Mouse (Mus musculus) WW6 (cell line): ENCODE measurements around the gene 1600012H06Rik.
"Not testable (repeated sequence)": the region's sequence is repeated elsewhere in the genome, so short reads cannot be mapped to it uniquely, and the experiment has no call there.

Experiments
- DNase-seq: peaks from one replicate; pipeline ENCODE4 v3.0.0-alpha.2; 2013; ENCODE audit warnings: low read depth, low spot score

Gene 1600012H06Rik

GRCm38 (mm10) chr17:14943729-14944059 is 710 bp downstream of the 1600012H06Rik start:
- DNase-seq = no peak

DNA sequence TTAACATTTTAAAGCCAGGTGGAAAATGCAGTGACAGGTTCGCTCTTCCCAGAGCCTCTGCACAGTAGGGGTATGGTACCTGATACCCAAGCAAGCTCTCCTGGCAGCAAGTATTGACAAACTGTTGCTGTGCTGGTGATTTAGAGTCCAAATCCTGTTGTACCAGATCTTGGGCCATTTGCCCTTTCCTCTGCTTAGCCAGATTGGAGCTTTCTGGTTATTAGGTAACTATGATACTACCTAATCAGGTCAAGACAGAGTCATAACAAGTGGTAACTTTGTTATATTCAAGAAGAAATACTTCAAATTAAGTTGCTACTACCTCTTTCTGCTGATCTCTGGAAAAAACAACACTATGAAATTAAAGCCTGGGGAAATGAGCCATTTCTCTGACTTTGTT is 1.6 kb downstream of the 1600012H06Rik start:
- DNase-seq = no peak

GRCm38 (mm10) chr17:14949161-14949827 is 6.3 kb downstream of the 1600012H06Rik start:
- DNase-seq = no peak

- no peak for DNase-seq
Measured at GRCm38 (mm10) chr17:14953452-14953851, 10.5 kb downstream of the 1600012H06Rik start.

- DNase-seq = no peak
Measured at GRCm38 (mm10) chr17:14958686-14959327, 15.8 kb downstream of the 1600012H06Rik start.

DNA sequence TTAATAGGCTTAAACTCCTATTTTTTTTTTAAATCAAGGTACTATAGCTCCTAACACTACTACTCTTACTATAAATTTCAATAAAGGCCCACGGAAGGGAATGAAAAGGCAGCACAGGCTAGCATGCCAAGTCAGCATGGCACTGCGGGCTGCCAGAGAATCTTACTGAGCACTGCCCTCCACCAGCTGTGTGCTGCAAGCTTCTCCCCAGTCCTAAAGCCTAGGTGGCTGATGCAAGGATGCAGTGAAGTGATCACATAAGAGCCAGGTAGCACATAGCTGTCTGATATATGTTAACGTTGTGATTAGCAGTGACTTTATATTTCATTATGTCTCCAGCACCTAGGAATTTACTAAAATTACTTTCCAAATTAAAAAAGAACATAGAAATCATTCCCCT is 17.0 kb downstream of the 1600012H06Rik start:
- DNase-seq = no peak

DNA sequence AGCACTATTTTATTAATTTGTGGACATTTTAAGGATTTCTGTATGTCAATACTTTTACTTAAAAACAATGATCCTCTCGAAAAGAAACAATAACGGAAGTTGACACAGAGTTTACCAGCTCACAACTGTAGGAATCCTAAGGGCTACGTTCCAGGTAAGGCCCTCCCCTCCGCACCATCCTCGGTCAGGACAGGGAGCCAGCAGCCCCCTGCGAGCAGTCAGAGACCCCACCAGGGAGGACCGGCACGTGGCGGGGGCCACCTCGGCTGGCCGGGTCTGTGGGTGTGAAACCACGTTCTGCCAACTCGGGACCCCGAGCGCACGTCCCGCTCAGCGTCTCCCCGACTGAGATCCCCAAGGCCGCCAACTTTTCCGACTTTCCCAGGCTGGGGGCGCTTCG is 17.5 kb downstream of the 1600012H06Rik start:
- no peak for DNase-seq

DNA sequence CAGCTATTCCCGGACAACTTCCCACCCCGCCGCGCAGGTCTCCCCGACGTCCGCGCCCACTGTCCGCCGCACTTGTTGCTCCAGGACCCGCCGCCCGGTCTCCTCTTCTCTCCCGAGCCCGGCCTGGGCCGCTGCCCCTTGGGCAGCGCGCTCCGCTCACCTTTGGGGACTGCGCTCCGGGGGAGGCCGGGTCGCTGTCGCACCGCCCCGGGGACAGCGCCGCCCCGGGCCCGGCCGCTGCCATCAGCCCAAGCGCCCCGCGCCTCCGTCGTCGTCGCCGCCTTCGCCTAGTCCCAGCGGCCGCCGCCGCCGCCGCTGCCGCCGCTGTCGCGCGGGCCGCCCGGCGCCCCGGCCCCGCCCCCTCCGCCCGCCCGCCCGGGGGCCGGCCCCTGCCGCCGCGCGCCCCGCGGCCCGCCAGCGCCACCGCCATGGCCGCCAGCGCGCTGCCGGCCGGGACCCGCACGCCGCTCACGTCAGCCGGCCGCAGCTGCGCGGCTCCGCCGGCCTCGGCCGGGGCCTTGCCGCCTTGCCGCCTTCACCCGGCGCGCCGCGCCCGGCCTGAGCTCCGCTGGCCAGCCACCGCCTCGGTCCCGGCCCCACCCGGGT is 18.1 kb downstream of the 1600012H06Rik start, which contains the start of gene Phf10:
Gene Phf10, minus strand, starts transcription at position 323 of the 606 bp plus-strand sequence.
- not testable (repeated sequence) for DNase-seq

- DNase-seq = not testable (repeated sequence)
Measured at GRCm38 (mm10) chr17:14961557-14962154, 18.7 kb downstream of the 1600012H06Rik start.

DNA sequence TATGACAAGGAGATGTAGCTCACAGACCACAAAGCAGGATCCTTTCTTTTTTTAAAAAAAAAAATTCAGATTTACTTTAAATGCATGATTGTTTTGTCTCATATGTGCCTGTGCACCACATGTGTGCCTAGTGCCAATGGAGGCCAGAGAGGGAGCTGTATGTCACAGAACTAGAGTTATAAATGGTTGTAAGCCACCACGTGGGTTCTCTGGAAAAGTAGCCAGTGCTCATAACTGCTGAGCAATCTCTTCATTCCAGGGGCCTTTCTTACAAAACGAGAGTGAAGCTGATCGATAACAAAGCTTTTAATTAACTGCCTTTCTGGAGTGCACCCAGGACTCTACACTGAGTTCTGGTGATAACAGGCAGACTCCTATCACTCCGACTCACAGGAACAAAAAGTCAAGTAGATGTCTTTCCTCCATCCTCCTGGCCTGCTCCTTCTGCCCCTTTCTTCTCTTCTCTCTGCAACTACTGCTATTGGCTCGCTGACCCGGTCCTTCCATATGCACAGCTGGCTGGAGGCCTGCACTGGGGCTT is 25.5 kb downstream of the 1600012H06Rik start:
- not testable (repeated sequence) for DNase-seq

GRCm38 (mm10) chr17:14977718-14978361 is 34.9 kb downstream of the 1600012H06Rik start:
- DNase-seq = not testable (repeated sequence)

DNA sequence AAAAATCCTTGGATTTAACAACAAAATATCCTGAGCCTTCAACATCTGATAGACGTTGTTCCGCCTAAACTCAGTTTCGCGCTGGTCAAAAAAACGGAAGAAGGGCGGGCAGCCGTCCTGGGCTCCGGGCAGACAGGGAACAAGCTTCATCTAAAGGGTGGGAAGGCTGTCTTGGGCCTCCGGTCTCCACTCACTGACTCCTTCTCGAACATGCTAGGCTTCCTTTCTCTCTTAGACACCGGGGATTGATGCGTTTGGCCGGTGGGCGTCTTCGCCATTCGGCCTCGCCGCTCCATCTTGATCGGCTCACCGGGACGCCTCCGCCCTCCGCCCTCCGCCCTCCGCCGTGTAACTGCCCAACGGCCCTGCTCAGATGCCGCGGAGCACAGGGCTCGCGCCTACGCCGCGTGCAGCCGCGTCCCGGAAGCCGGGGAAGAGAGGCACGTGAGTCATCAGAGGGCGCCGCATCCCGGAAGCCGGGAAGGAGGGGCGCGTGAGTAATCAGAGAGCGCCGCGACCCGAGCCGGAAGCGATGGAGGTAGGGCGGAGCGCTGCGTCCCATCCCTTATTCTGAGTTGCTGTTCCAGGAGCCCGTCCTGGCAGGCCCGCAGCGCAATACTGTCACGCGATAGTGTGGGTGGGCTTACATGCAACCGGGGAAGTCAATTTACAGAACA is 35.5 kb downstream of the 1600012H06Rik start, which contains the start of the genes 9030025P20Rik and Gm3417:
Gene 9030025P20Rik, plus strand, starts transcription at position 107 of the 677 bp plus-strand sequence.
Gene Gm3417, minus strand, starts transcription at position 429 of the 677 bp plus-strand sequence.
- DNase-seq = not testable (repeated sequence)

DNA sequence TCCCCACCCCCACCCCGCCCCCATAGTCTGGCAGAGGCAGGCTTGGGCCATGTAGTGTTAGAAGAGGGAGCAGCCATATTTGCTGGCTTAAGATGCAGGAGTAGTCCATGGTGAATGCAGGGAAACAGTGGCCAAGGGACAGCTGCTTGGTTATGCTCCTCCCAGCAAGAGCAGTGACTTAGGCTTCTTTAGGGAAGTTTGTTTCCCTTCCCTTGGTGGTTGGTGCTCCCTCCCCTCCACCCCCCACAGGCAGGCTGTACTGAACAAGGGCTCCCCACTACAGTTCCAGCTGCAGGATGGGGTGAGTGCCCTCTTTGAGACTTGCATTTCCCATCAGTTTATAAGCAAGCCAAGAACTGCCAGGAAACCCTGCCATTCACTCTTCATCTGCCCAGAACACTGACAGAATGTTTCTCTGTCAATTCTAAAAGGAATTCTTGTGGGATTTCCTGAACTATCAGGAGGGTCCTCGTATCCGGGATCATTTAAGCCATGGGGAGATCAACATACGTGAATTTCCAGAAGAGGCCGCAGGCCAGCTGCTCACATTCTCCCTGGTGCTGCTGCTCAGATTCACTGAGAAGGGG is 47.2 kb downstream of the 1600012H06Rik start:
- not testable (repeated sequence) for DNase-seq

DNA sequence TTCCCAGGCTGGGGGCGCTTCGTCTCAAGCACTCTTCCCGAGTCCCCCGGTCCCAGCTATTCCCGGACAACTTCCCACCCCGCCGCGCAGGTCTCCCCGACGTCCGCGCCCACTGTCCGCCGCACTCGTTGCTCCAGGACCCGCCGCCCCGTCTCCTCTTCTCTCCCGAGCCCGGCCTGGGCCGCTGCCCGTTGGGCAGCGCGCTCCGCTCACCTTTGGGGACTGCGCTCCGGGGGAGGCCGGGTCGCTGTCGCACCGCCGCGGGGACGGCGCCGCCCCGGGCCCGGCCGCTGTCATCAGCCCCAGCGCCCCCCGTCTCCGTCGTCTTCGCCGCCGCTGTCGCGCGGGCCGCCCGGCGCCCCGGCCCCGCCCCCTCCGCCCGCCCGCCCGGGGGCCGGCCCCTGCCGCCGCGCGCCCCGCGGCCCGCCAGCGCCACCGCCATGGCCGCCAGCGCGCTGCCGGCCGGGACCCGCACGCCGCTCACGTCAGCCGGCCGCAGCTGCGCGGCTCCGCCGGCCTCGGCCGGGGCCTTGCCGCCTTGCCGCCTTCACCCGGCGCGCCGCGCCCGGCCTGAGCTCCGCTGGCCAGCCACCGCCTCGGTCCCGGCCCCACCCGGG is 49.6 kb downstream of the 1600012H06Rik start:
- not testable (repeated sequence) for DNase-seq

- DNase-seq = not testable (repeated sequence)
Measured at GRCm38 (mm10) chr17:14993139-14993832, 50.3 kb downstream of the 1600012H06Rik start.

DNA sequence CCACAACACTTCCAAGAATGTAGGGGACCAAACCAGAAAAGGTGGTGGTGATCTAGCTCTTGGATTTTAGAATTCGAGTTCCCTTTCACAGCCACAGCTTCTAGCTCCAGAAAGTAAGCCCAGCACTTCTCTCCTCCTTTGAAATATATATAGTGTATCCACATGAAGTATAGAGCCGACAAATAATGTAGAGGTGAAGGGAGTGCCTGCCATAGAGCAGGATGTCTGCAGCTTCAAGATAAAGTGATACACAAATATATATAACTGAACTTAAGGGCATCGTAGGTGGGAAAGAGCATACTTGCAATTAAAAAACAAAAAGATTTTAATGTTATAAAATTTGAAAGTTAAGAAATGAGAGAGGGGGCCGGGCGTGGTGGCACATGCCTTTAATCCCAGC is 51.2 kb downstream of the 1600012H06Rik start:
- DNase-seq = not testable (repeated sequence)

DNA sequence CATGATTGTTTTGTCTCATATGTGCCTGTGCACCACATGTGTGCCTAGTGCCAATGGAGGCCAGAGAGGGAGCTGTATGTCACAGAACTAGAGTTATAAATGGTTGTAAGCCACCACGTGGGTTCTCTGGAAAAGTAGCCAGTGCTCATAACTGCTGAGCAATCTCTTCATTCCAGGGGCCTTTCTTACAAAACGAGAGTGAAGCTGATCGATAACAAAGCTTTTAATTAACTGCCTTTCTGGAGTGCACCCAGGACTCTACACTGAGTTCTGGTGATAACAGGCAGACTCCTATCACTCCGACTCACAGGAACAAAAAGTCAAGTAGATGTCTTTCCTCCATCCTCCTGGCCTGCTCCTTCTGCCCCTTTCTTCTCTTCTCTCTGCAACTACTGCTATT is 57.1 kb downstream of the 1600012H06Rik start:
- DNase-seq = not testable (repeated sequence)

DNA sequence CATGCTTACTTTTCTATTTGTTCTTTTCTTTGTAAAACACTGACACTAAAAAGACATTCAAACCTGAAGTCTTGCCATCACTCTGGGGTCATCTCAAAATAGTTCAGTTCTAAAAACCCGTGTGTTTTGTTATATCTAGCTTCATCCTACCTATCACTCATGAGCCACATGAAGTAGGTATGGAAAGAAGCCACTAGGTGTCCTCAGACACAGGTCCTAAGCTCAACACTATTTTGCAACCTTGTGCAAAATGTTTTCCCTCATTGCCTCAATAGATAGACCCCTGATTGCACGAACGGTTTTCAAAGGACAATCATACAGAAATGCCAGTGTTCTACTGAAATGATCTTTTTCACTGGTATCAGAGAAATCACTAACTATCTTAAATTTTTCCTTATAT is 66.1 kb downstream of the 1600012H06Rik start:
- not testable (repeated sequence) for DNase-seq
